In genomic region chr17:85584573-85584972, GRCm38 (mm10) we compare ENCODE assay signal across 20 mouse cellular contexts. TPM values are rescaled to one million over a fixed set of nuclear protein-coding genes. Genes with fewer than 3 reads are reported as not detected.
"Had no signal": no experiment of that assay in that cellular context is flagged by ENCODE, and none has a peak within 500 bp of the region (broad histone marks: within the 10 kb centered on the region; RNA-seq: fewer than 3 reads in every experiment).

No protein-coding gene starts in this region.

- H3K9me3 ChIP-seq: kidney, embryonic 15.5 days; limb, embryonic 15.5 days; liver, embryonic 12.5 days; neural tube, embryonic 12.5 days; stomach, embryonic 15.5 days had no signal

- DNase-seq: kidney, adult 2 months; kidney, postnatal 14 days; lung, embryonic 14.5 days; lung, postnatal 14 days; right cerebral cortex, postnatal 14 days; thymus, postnatal 36 days had no signal

- H3K4me3 ChIP-seq: kidney, embryonic 15.5 days; left cerebral cortex, adult 2 months; limb, embryonic 15.5 days; liver, embryonic 12.5 days; megakaryocyte, embryonic 14.5 days; neural tube, embryonic 12.5 days; stomach, embryonic 15.5 days had no signal

- H3K27ac ChIP-seq: kidney, embryonic 15.5 days; left cerebral cortex, adult 2 months; limb, embryonic 15.5 days; liver, embryonic 12.5 days; macrophage; neural tube, embryonic 12.5 days; stomach, embryonic 15.5 days had no signal

- H3K4me1 ChIP-seq: kidney, embryonic 15.5 days; limb, embryonic 15.5 days; megakaryocyte, embryonic 14.5 days; neural tube, embryonic 12.5 days; stomach, embryonic 15.5 days had no signal

- H3K9ac ChIP-seq: kidney, embryonic 15.5 days; limb, embryonic 15.5 days; liver, embryonic 12.5 days; lung, embryonic 14.5 days; neural tube, embryonic 12.5 days; stomach, embryonic 15.5 days had no signal

- H3K36me3 ChIP-seq: kidney, embryonic 15.5 days; limb, embryonic 15.5 days; liver, embryonic 12.5 days; neural tube, embryonic 12.5 days; stomach, embryonic 15.5 days had no signal

- H3K27me3 ChIP-seq: kidney, embryonic 15.5 days; limb, embryonic 15.5 days; neural tube, embryonic 12.5 days; stomach, embryonic 15.5 days had no signal

- ATAC-seq: liver, embryonic 12.5 days had no signal

- H3K4me2 ChIP-seq: kidney, embryonic 15.5 days; limb, embryonic 15.5 days; liver, embryonic 12.5 days; lung, embryonic 14.5 days; neural tube, embryonic 12.5 days; stomach, embryonic 15.5 days had no signal

RNA-seq across cellular contexts. Expression of gene Six3, which starts 28.8 kb away (rescaled TPM):
- total RNA-seq: monocyte, adult 5-6 weeks; neutrophil, adult 5-6 weeks had no signal
- polyA plus RNA-seq: kidney, adult 2 months; kidney, embryonic 15.5 days; large intestine, adult 2 months; limb, embryonic 11.5 days; limb, embryonic 15.5 days; liver, embryonic 12.5 days; liver, embryonic 16.5 days; lung, embryonic 14.5 days; macrophage; neural tube, embryonic 12.5 days; stomach, embryonic 15.5 days; testis, adult 2 months had no signal
